Mouse (Mus musculus) kidney, postnatal 14 days (tissue): ENCODE measurements around the gene Prpsap2.
A peak's percentile ranks its signal among the peaks of the same experiment; 100 is the strongest.

Experiments
- DNase-seq: peaks from one replicate; pipeline ENCODE4 v3.0.0; 2022; ENCODE audit warnings: mixed read lengths

Prpsap2 gene

DNA sequence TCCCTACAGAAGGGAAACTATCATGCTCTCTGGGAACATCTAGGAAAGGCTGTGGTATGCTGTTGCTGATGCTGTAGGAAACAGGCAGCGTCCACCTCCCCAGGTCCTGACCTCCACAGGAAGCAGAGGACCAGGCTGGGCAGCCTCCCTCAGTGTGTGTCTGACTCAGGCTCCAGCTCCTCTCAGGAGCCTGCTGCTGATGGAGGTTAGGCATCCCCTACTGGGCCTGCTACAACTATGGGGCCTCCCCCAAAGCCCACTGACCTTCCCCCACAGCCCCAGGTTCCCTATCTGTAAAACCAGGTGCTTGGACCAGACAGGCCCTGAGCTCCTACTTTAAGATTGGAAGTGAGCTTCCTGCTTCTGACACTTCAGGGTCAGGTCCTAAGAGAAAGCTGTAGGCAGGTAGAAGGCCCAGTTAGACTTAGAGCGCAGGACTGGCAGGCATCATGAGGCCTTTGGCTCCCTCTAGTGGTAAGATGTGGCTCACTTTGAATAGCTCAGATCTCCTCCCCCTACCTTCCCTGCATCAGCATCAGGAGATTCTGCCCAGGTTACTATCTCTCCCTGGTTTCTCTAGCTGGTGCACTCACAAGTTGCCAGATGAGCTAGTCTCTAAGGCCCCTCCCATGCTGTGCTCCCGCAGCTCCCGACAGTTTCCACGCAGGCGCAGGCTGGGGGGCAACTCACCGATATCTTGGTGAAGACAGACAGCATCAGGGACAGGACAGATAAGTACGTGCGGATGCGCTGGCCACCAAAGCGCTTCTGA lies 47.4 kb downstream of the Prpsap2 start:
- peak; percentile 84 for DNase-seq

DNA sequence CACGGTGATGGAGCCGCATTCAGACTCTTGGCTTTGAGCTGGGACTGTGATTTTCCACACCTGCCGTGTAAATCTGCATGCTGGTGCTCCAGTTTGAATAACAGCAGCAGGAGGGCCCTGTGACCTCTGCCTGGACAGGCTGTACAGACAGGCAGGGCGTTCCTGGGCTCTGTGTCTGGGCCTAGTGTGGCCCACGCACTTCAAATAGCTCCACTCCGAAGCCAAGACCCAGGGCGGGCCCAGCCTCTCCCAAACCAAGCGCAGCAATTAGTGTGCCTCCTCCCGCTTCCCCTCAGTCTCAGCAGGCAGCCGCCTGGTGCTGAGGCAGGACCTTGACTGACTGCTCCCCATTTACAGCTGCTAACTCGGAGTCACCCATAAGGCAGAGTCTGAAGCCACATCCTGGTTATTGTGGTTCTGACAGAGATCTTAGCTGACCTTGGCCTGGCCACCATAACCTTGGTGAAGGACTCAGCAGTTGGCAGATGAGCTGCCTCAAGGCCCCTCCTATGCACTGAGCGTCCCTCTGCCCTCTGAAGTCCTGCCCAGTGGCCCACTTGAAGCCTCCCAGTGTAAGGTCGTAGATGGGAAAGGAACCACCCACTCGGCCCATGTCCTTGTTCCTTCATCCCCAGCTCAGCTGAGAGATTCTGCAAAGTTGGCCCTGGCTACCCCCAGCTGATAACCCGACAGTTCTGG lies 48.6 kb downstream of the Prpsap2 start:
- DNase-seq = no peak

DNA sequence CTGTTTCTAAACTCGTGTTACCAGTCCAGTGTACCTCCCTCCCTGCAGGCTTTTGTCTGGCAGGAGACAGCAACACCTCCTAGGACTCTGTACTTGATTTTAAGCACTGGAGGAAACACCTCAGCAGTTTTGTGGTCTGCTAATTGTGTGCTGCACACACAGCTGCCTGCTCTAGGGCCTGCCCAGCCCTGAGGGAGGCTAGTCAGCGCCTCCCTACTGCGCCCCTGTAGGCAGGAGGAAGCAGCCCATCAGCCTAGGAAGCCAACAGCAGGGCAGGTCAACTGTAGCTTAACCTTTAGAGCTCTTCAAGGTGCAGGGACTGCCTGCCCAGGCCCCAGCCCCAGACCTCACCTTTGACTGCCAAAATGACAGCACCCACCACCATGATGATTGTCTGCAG lies 53.0 kb downstream of the Prpsap2 start:
- peak; percentile 43 for DNase-seq

DNA sequence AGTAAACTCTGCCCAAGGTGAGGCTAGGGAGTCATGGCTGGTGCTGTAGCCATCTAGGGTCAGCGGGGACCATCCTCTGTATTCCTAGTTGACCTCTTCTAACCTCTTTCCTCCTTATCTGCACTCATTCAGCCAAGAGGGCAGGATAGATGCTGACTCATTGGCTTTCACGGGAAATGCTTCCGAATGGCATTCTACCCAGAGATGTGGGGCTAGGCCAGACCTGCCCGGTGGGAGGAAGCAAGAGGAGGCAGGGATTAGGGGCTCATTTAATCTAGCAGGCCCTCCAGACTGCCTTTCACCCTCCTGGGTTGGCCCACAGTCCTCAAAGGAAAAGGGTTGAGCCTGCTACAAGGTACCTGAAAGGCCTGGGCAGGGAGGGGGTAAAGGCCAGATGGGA lies 55.7 kb downstream of the Prpsap2 start:
- no peak for DNase-seq

DNA sequence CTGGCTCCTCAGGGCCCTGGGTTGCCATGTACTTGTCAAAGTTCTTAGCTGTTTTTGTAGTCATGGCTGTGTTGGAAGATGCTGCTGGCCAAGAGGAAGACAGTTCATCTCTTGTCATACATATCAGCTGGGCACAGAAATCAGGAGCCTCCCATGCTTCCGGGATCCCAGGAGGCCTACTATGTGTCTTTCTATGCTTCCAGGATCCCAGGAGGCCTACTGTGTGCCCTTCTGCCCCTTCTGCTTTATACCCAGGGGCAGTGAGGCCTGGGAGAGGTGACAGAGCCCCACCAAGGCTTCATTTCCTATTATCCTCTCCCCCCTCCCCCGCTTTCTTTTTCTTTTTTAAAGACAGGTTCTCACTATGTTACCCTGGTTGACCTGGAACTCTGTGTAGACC lies 56.3 kb downstream of the Prpsap2 start:
- DNase-seq = no peak

DNA sequence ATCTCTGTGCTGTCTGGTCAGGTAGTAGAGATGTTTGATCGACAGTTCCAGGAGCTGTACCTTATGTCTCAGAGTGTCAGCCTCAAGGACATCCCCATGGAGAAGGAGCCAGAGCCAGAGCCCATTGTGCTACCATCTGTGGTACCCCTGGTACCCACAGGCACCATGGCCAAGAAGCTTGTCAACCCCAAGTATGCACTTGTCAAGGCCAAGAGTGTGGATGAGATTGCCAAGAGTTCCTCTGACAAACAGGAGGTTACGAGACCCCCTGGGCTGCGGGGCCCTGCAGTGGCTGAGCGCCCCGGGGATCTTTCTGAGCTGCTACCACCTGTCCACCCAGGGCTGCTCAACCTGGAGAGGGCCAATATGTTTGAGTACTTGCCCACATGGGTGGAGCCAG lies 59.4 kb downstream of the Prpsap2 start:
- DNase-seq = no peak

DNA sequence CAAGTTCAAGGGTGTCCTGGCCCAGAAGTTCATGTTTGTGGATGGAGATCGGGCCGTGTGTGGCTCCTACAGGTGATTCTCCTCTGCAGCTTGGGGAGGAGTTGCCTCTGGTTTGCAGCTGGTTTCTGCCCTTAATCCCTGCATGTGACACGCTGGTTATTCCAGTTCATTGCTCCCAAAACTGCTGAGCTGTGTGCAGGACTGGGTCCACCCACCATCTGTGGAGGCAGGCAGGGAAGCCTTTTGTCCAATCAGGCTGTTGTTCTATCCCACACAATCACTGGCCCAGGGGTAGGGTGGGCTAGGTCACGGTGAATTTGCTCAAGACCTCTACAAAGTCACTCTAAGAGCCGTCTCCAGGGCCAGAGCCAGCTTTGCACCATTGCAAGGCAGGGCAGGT lies 60.2 kb downstream of the Prpsap2 start:
- DNase-seq = peak; percentile 75

DNA sequence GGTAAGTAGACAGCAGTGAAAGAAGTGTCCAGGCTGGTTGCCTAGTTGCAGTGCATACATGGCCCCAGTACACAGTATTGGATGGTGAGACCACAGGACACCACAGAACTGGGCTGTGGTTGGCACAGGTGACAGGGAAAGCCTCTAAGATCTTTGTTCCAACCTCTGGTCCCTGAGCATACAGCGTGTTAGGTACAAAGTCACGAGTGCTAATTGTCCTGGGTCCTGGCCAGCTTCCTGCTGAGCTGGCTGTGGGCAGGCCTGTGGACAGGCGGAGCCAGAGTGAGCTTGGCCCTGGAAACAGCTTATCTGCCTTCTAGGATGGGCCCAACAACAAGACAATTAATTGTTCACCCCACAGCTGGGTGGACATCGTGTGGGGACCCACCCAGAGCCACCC lies 62.0 kb downstream of the Prpsap2 start:
- DNase-seq = peak; percentile 88

DNA sequence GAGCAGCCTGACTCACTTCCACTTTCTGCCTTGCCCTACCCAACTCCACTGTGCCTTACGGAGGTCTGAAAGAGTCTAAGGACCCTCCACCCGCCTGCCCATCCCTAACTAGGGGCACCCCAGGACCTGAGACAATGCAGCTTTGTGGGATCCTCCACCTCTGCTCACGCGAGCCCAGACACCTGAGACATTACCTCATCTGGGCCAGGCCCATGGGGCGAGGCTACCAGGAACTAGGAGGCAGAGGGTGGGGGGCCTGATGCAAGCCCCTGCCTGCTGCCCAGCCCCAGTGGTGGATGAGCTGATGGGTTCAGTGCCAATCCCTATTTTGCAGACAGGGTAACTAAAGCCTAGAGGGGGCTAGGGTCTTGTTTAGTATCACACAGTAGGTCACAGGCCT lies 62.4 kb downstream of the Prpsap2 start:
- no peak for DNase-seq

DNA sequence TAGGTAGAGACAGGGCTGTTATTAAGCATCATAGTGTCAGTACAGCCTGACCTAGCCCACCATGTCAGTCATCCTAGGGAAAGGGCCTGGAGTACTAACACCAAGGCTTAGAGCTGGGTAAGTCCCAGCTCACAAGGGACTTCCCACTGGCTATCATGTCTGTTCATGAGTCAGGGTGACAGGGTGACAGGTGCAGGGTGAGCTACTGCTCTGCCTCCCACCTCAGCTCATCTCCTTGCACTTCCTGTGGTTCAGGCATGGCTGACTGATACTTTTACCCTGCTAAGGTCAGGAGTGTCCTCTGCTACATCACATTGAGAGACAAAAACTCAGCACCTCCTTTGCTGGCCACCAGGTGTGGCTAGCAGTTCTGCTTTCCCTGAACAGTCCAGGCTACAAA lies 63.0 kb downstream of the Prpsap2 start:
- no peak for DNase-seq

DNA sequence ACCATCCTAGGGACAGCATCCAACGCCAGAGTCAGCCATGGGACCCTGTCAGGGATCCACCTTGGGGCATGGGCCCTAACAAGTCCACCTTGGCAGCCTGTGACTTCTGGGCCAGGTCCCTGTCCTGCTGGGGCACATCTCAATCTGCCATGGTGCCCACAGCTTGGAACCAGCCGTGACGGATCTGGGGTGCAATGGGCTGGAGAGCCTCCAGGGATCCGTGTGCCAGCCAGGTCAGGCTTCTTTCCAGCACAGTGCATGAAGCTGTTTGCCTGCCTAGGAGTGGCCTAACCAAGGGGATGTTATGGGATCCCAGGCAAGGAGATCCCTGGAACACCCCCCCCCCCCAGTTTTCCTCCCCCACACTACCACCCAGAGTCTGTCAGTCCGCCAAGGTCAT lies 68.9 kb downstream of the Prpsap2 start:
- DNase-seq = no peak

DNA sequence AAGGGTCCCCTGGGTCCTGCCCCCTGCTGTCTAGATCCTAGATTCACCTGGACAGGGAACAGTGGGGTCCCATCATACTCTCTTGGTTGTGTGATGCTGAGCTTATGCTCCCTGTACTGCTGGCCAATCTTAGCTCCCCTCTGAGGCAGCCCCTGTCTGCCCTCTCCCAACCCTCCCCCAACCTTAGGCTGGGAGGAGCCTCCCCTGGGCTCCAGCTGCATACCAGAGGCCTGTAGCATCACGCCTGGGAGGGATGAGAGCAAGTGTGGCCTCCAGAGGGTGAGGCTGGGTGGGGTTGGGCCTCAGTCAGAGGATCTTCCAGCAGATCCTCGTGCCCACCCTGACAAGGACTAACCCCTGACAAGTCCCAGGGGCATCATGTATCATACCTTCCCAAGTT lies 74.3 kb downstream of the Prpsap2 start:
- DNase-seq = no peak

DNA sequence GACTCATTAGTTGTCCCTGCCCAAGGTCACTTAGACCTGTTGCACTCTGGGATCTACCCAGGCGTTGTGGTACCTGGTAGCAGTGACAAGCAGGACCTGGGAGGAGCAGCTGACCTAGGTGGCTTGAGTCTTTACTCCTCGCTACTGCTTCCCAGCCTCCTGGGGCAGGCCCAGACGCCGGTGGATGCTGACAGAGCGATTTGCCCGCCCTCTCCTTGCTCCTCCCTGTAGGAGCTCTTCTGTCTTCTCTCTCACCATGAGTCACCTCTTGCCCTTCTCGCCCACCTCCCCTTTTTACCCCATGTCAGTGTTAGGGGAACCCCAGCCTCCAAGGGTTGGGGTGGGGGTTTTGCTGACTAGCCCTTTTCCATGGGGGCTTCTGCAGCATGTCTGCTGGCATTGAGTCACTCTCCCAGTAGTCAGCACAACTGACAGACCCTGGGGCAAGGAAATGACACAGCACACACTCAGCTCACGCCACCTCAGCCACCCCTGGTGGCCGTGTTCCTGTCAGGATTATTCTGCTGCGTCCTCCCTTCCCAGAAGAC lies 74.9 kb downstream of the Prpsap2 start:
- no peak for DNase-seq

DNA sequence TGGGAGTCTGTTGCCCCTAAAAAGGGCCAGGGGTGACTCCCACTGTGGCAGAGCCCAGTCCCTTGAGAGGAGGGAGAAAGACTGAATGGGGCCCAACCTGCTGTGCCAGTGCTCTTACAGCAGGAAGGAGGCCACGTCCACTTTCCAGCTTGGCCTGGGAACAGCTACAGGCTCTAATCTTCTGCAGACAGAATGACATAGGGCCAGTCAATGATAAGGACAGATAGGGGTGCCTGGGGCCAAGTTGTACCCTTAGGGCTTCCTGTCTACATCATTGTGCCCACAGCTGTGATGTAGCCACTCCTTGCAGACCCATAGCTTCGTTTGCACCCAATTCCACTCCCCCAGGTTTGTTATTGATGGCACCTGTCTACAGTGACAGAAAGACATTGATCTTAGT lies 75.7 kb downstream of the Prpsap2 start:
- no peak for DNase-seq

DNA sequence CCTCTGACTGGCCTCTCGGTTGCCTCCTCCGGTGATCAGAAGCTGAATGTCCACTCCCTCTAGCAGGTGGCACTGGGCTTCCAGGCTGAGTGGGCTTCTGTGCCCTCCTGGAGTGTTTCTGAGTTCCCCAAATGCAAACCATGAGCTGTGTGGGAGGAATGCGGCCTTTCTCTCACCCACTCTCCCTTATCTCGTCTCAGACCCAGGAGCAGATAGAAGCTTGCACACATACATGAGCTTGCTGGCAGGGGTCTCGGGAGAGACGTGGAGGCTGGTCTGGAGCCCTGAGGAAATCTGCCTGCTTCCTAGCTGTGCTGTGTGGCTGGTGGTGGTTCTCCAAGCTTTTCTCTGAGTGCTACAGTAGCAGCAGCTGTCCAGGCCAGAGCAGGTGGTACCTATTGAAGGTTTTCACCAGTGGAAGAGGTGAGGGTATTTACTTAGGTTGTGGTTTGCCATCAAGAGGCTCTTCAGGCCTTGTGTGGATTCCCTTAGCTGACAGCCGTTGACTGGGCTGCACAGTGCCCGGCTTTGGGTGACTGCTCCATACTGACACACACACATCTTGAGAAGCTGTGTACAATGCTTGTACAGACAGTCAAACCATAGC lies 76.7 kb downstream of the Prpsap2 start:
- no peak for DNase-seq

DNA sequence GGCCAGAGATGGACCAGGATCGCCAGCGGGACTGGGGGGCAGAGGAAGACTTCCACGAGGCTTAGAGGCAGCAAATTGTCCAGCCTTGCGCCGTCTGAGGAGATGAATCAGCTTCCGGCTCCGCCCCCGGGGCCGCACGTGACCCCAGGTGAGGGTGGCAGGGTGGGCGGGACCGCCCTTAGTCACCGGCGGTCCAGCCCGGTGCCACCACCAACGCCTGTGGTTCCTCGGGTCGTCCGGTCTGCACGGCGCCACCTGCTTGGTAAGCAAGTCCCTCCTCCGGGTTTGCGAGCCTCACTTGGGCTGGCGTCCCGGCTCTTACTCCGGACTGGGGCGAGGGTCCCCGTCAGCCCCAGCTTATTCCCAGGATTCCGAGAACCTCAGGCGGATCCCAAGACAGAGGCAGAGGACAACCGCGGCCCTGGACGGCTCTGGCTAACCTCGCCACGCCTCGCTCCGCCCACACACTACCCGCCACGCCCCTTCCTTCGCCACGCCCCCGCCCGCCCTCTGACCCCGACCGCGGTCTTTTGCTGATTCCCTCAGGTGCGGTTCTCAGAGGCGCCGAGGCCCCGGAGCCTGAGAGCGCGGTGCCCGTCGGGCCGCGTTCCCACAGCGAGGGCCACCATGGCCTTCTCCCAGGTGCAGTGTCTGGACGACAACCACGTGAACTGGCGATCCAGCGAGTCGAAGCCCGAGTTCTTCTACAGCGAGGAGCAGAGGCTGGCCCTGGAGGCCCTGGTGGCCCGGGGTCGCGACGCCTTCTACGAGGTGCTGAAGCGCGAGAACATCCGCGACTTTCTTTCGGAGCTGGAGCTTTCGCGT lies 77.8 kb downstream of the Prpsap2 start, which contains the start of gene Fam83g:
Fam83g (plus strand) TSS at position 185 of the 825 bp plus-strand sequence.
- peak; percentile 88 for DNase-seq
